Comparison of ENCODE assay signal across 8 mouse cellular contexts in genomic region chr4:156188162-156188810, GRCm38 (mm10). TPM values are rescaled to one million over a fixed set of nuclear protein-coding genes. Genes with fewer than 3 reads are reported as not detected.
DNase-seq lines count a peak whose midpoint lies in the region; ATAC-seq and TF ChIP-seq lines count a peak whose summit lies in the region.
"Had no signal": no experiment of that assay in that cellular context is flagged by ENCODE, and none has a peak within 500 bp of the region (broad histone marks: within the 10 kb centered on the region; RNA-seq: fewer than 3 reads in every experiment).

No protein-coding gene starts in this region.

- no peak overlapping the region for H3K4me2 ChIP-seq in lung, embryonic 15.5 days

- H3K4me1 ChIP-seq in lung, embryonic 15.5 days = peaks cover 49% of the 10 kb centered on the region
- H3K4me1 ChIP-seq in forebrain, embryonic 10.5 days = peaks cover 99% of the 10 kb centered on the region
- H3K4me1 ChIP-seq in limb, embryonic 10.5 days = peaks cover 81% of the 10 kb centered on the region
- H3K4me1 ChIP-seq in olfactory bulb, adult 2 months (ENCODE audit: control insufficient read depth, insufficient read depth, low read length) = peaks cover 43% of the 10 kb centered on the region

- WGBS in lung, embryonic 15.5 days = 67% methylated on average over 5 of the region's 5 CpGs
- 41% methylated on average over 5 of the region's 5 CpGs for WGBS in forebrain, embryonic 10.5 days
- WGBS in limb, embryonic 10.5 days = 71% methylated on average over 5 of the region's 5 CpGs
- WGBS in olfactory bulb, adult 2 months = 70% methylated on average over 5 of the region's 5 CpGs

- 0 out of 2 replicates have a peak overlapping the region, but pooled peaks have one; percentile 5 for H3K9ac ChIP-seq in lung, embryonic 15.5 days
- H3K9ac ChIP-seq: stomach, embryonic 15.5 days had no signal

- TF ChIP-seq CTCF in olfactory bulb, adult 2 months (IDR thresholded peaks at IDR 0.05; ENCODE audit: insufficient read depth, low read depth, low read length) = no peak

- H3K4me3 ChIP-seq in lung, embryonic 15.5 days = no peak overlapping the region
- peak overlapping the region; percentile 52 for H3K4me3 ChIP-seq in forebrain, embryonic 10.5 days
- H3K4me3 ChIP-seq in limb, embryonic 10.5 days = peak overlapping the region; percentile 3; the same call in 1 of the 2 replicates
- H3K4me3 ChIP-seq in olfactory bulb, adult 2 months (ENCODE audit: insufficient read depth, low read depth, low read length) = no peak overlapping the region
- H3K4me3 ChIP-seq: stomach, embryonic 15.5 days had no signal

- no peaks in the 10 kb centered on the region for H3K9me3 ChIP-seq in lung, embryonic 15.5 days
- no peaks in the 10 kb centered on the region for H3K9me3 ChIP-seq in forebrain, embryonic 10.5 days
- no peaks in the 10 kb centered on the region for H3K9me3 ChIP-seq in limb, embryonic 10.5 days (replicated peaks)
- H3K9me3 ChIP-seq: stomach, embryonic 15.5 days had no signal

- TF ChIP-seq POLR2A in olfactory bulb, adult 2 months (IDR thresholded peaks at IDR 0.05; ENCODE audit: insufficient read depth, low read depth, low read length) = no peak

- H3K36me3 ChIP-seq in lung, embryonic 15.5 days = peaks cover 27% of the 10 kb centered on the region; the same call in 1 of the 2 replicates
- H3K36me3 ChIP-seq in forebrain, embryonic 10.5 days (replicated peaks) = peaks cover 82% of the 10 kb centered on the region
- H3K36me3 ChIP-seq in limb, embryonic 10.5 days = peaks cover 67% of the 10 kb centered on the region

- H3K27me3 ChIP-seq in lung, embryonic 15.5 days = no peaks in the 10 kb centered on the region
- no peaks in the 10 kb centered on the region for H3K27me3 ChIP-seq in forebrain, embryonic 10.5 days (ENCODE audit: poor library complexity, severe bottlenecking)
- H3K27me3 ChIP-seq in limb, embryonic 10.5 days (ENCODE audit: low read depth, poor library complexity, severe bottlenecking) = no peaks in the 10 kb centered on the region
- H3K27me3 ChIP-seq: stomach, embryonic 15.5 days had no signal

- ATAC-seq in lung, embryonic 15.5 days (ENCODE audit: borderline replicate concordance, extremely low read depth, low FRiP score, low TSS enrichment) = no peak

- H3K27ac ChIP-seq in lung, embryonic 15.5 days = 0 out of 2 replicates have a peak overlapping the region, but pooled peaks have one; percentile 45
- peak overlapping the region; percentile 89 for H3K27ac ChIP-seq in forebrain, embryonic 10.5 days
- H3K27ac ChIP-seq in limb, embryonic 10.5 days = peak overlapping the region; percentile 77
- peak overlapping the region; percentile 4; the same call in 1 of the 2 replicates for H3K27ac ChIP-seq in olfactory bulb, adult 2 months (ENCODE audit: insufficient read depth, low read depth, low read length)

- DNase-seq in lung, adult 18-20 months = no peak
- no peak for DNase-seq in forebrain, embryonic 10.5 days (ENCODE audit: extremely low spot score, low spot score)
- no peak for DNase-seq in limb, embryonic 10.5 days (ENCODE audit: low spot score)
- no peak for DNase-seq in T-cell, adult 2 months (ENCODE audit: low spot score)
- DNase-seq in cerebellum, adult 11-12 months = no peak

RNA-seq across cellular contexts. Expression of gene Agrn, which starts 9.0 kb away (rescaled TPM):
- 75.6 and 77.0 TPM in 2 replicates for polyA plus RNA-seq in lung, embryonic 15.5 days (2015; fragmentation: Nextera tagmentation; extraction: Ambion mirVana)
- 58.3 and 62.0 TPM in 2 replicates for polyA plus RNA-seq in forebrain, embryonic 10.5 days (2016; fragmentation: Nextera tagmentation; extraction: Ambion mirVana)
- 36.5 and 49.0 TPM in 2 replicates for polyA plus RNA-seq in limb, embryonic 10.5 days (2016; fragmentation: Nextera tagmentation; extraction: Ambion mirVana)
- not detected in 2 replicates for polyA plus RNA-seq in olfactory bulb, adult 2 months (2012; ENCODE audit: insufficient read depth, insufficient read length, low replicate concordance, missing spikeins)

RNA-seq across cellular contexts. Expression of gene Isg15, which starts 12.3 kb away (rescaled TPM):
- polyA plus RNA-seq in lung, embryonic 15.5 days (2015; fragmentation: Nextera tagmentation; extraction: Ambion mirVana) = 2.1 and 3.1 TPM in 2 replicates
- 0.38 and 0.43 TPM in 2 replicates for polyA plus RNA-seq in forebrain, embryonic 10.5 days (2016; fragmentation: Nextera tagmentation; extraction: Ambion mirVana)
- polyA plus RNA-seq in limb, embryonic 10.5 days (2016; fragmentation: Nextera tagmentation; extraction: Ambion mirVana) = 0.20 and 0.45 TPM in 2 replicates
- not detected in 2 replicates for polyA plus RNA-seq in olfactory bulb, adult 2 months (2012; ENCODE audit: insufficient read depth, insufficient read length, low replicate concordance, missing spikeins)

RNA-seq across cellular contexts. Expression of gene AW011738, which starts 14.8 kb away (rescaled TPM):
- 2.7 and 3.5 TPM in 2 replicates for polyA plus RNA-seq in lung, embryonic 15.5 days (2015; fragmentation: Nextera tagmentation; extraction: Ambion mirVana)
- polyA plus RNA-seq in forebrain, embryonic 10.5 days (2016; fragmentation: Nextera tagmentation; extraction: Ambion mirVana) = 3.9 and 4.4 TPM in 2 replicates
- polyA plus RNA-seq in limb, embryonic 10.5 days (2016; fragmentation: Nextera tagmentation; extraction: Ambion mirVana) = 1.1 and 1.2 TPM in 2 replicates
- not detected in 2 replicates for polyA plus RNA-seq in olfactory bulb, adult 2 months (2012; ENCODE audit: insufficient read depth, insufficient read length, low replicate concordance, missing spikeins)

RNA-seq across cellular contexts. Expression of gene Perm1, which starts 27.4 kb away (rescaled TPM):
- polyA plus RNA-seq in lung, embryonic 15.5 days (2015; fragmentation: Nextera tagmentation; extraction: Ambion mirVana) = 0.49 and 0.55 TPM in 2 replicates
- 1.1 TPM in 2 replicates for polyA plus RNA-seq in forebrain, embryonic 10.5 days (2016; fragmentation: Nextera tagmentation; extraction: Ambion mirVana)
- 0.18 and 0.29 TPM in 2 replicates for polyA plus RNA-seq in limb, embryonic 10.5 days (2016; fragmentation: Nextera tagmentation; extraction: Ambion mirVana)
- polyA plus RNA-seq in olfactory bulb, adult 2 months (2012; ENCODE audit: insufficient read depth, insufficient read length, low replicate concordance, missing spikeins) = not detected in 2 replicates

RNA-seq across cellular contexts. Expression of gene Plekhn1, which starts 46.4 kb away (rescaled TPM):
- polyA plus RNA-seq in lung, embryonic 15.5 days (2015; fragmentation: Nextera tagmentation; extraction: Ambion mirVana) = 19.0 and 21.1 TPM in 2 replicates
- polyA plus RNA-seq in forebrain, embryonic 10.5 days (2016; fragmentation: Nextera tagmentation; extraction: Ambion mirVana) = 21.9 and 23.1 TPM in 2 replicates
- polyA plus RNA-seq in limb, embryonic 10.5 days (2016; fragmentation: Nextera tagmentation; extraction: Ambion mirVana) = 24.2 and 25.2 TPM in 2 replicates
- polyA plus RNA-seq in olfactory bulb, adult 2 months (2012; ENCODE audit: insufficient read depth, insufficient read length, low replicate concordance, missing spikeins) = 117 TPM in 1 of 2 replicates, not detected in the other

Comparison
In these comparisons a context has a peak if more than half of its experiments do, and no peak if none do; other contexts are left out.
1. H3K27ac ChIP-seq: peak in every context shown above with its lines; median percentile 89 in forebrain, embryonic 10.5 days; 77 in limb, embryonic 10.5 days; 45 in lung, embryonic 15.5 days; 4 in olfactory bulb, adult 2 months.
2. H3K4me3 ChIP-seq: peak in forebrain, embryonic 10.5 days (single experiment) and limb, embryonic 10.5 days (single experiment); none in lung, embryonic 15.5 days (single experiment) and olfactory bulb, adult 2 months (single experiment).